Mouse (Mus musculus): ENCODE data around the gene Ovol2. TPM values are rescaled to one million over a fixed set of nuclear protein-coding genes. Genes with fewer than 3 reads are reported as not detected.

The Ovol2 gene
- total RNA-seq (2023): not detected

DNA sequence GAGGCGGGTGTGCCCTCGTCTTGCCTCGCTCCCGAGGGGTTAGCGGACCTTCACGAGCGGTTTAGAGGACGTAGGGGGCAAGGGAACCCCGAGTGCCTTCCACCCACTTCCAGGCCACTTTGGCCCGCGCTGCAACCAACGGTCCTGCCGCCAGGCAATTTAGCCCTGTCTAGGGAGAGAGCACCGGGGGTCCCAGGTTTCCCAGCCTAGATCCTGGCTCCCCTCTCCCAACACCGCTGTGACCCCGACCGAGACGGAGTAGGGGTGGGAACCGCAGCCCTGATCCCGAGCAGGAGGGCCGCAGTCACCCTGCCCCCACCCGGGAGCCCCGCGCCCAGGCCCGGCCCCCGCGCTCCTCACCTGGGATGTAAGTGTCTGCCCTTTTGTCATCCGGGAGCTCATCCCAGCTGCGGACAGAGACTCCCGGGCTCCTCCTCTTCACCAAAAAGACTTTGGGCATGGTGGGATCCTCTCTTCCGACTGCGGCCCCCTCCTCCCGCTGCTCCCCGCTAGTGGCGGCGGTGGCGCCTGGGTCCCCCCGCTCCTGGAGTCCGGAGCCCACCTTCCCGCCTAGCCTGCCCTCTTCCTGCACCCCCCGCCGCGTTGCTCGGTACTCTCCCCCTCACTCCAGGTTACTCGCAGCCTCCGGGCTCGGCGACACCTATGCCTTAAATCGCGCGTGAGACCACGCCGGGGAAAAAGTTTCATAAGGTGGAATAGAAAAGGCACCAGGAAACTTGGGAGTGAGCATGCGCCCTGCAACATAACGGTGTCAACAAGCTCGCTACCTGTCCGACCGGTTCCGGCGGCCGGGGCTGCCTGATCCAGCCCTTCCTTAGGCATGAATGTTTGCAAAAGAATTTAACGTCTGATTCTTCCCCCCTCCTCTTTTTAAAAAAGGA, at the start of gene Ovol2:
TSS of gene Ovol2 (minus strand) at position 746 of the 902 bp plus-strand sequence.

GRCm38 (mm10) chr2:144368400-144369019, 36.6 kb upstream of the Ovol2 start, which contains the start of the genes Kat14 and Pet117:
TSS of gene Kat14 (plus strand) at chr2:144368983.
TSS of gene Pet117 (plus strand) at chr2:144368996.

DNA sequence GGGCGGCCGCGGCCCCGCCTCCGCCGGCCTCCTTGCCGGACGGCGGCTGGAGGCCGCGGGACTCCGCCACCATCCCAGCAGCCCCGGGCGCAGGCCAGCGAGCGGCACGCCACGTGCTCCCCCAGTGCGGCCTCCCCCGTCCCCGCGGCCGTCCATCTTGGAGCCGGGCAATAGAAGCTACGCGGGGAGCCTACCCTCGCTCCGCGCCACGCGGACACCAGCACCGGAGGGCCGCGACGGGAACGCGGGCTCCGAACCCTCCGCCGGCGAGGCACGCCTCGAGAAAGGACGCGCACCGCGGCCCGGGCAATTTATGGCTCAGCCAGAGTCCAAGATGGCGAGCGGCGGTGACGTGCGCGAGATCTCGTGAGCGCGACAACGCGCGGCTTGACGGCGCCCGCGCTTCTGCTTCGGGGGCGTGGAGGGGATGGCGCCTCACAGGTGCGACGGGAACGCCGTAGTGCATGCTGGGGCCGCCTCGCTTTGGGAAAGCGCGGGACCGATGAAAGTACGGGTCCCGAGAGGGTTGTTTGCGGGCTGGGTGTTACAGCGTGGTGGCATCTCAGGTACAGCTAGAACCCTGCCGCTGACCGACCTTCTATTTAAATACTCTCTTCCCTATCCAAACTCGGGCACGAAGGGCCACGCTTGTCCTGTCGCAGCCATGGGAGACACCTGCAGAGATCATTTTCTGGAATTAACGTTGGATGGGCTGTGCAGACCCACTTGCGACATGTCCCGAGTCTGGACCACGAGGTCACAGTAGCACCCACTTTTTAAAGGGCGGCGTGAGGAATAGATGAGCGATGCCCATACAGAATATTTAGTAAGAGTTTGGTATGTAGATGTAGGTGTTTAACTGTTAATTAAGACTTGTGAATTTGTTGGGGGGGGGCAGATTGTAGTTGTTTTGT, 61.2 kb downstream of the Ovol2 start, which contains the start of the genes Mgme1 and Snx5:
TSS of gene Mgme1 (plus strand) at position 157 of the 914 bp plus-strand sequence.
TSS of gene Snx5 (minus strand) at position 400 of the 914 bp plus-strand sequence.

Other genes starting within 250 kb of the Ovol2 start
- gene Mgme1, start 61.5 kb downstream of the Ovol2 start, total RNA-seq (2023): 6.1 TPM
- gene Snx5, start 61.2 kb downstream of the Ovol2 start, total RNA-seq (2023): 411 TPM
- 31.8 TPM for gene Kat14, start 36.8 kb upstream of the Ovol2 start, total RNA-seq (2023)
- gene Pet117, start 36.9 kb upstream of the Ovol2 start, total RNA-seq (2023): not detected
- gene Dzank1, start 195.3 kb upstream of the Ovol2 start, total RNA-seq (2023): not detected
- 36.2 TPM for gene Polr3f, start 195.6 kb upstream of the Ovol2 start, total RNA-seq (2023)
- 3.3 TPM for gene Rbbp9, start 218.7 kb upstream of the Ovol2 start, total RNA-seq (2023)
- 61.2 TPM for gene Sec23b, start 224.1 kb upstream of the Ovol2 start, total RNA-seq (2023)

Data from CD8-positive naive resting alpha-beta T cell, adult 57 days (primary cell).